Mouse (Mus musculus) pancreas, adult 10 weeks (tissue): ENCODE results near the gene Gm45785. TPM values are rescaled to one million over a fixed set of nuclear protein-coding genes. Genes with fewer than 3 reads are reported as not detected.

ENCODE experiments used
- polyA plus RNA-seq: library from polyadenylated mRNA; stranded (reverse); fragments of 350-450 nt; fragmentation: Illumina TruSeq; extraction: RNeasy Lipid Tissue Mini Kit (QIAGEN cat#74804); gene quantifications from one replicate; pipeline ENCODE4 v1.2.3, GENCODE M21; 2015; ENCODE audit warnings: low read depth, low replicate concordance; ENCODE audit not compliant: insufficient read depth

The Gm45785 gene
- not detected for polyA plus RNA-seq

GRCm38 (mm10) chr7:140855860-140856784 is at the start of gene Gm45785:
Gene Gm45785 (minus strand): TSS chr7:140856331.

GRCm38 (mm10) chr7:140900220-140900619 is 44.1 kb upstream of the Gm45785 start, which contains the start of gene Cox8b:
Gene Cox8b (minus strand): TSS chr7:140900446.

GRCm38 (mm10) chr7:140881696-140882468 is 25.8 kb upstream of the Gm45785 start, which contains the start of the genes Psmd13 and Sirt3:
Gene Psmd13 (plus strand): TSS chr7:140881968.
Gene Sirt3 (minus strand): TSS chr7:140882309.

GRCm38 (mm10) chr7:140857550-140858505 is 1.7 kb upstream of the Gm45785 start, which contains the start of gene Bet1l:
Gene Bet1l (minus strand): TSS chr7:140857577.

GRCm38 (mm10) chr7:140856785-140857549 is 836 bp upstream of the Gm45785 start, which contains the start of gene Ric8a:
Gene Ric8a (plus strand): TSS chr7:140856957.

GRCm38 (mm10) chr7:140847755-140848580 is 8.2 kb downstream of the Gm45785 start, which contains the start of gene Odf3:
Gene Odf3 (plus strand): TSS chr7:140847805.

GRCm38 (mm10) chr7:140844905-140845665 is 11.0 kb downstream of the Gm45785 start, which contains the start of gene Scgb1c1:
Gene Scgb1c1 (plus strand): TSS chr7:140845547.

GRCm38 (mm10) chr7:140834968-140835757 is 21.0 kb downstream of the Gm45785 start, which contains the start of gene Urah:
Gene Urah (plus strand): TSS chr7:140835018.

GRCm38 (mm10) chr7:140821653-140822329 is 34.3 kb downstream of the Gm45785 start, which contains the start of gene Zfp941:
Gene Zfp941 (minus strand): TSS chr7:140822178.

GRCm38 (mm10) chr7:140787406-140788052 is 68.6 kb downstream of the Gm45785 start, which contains the start of gene Syce1:
Gene Syce1 (minus strand): TSS chr7:140787852.

Other genes with a start within 250 kb of the Gm45785 start
- gene Olfr61, start 227.4 kb downstream of the Gm45785 start, polyA plus RNA-seq: not detected
- not detected for gene Olfr53, start 209.9 kb downstream of the Gm45785 start, polyA plus RNA-seq
- not detected for gene Olfr539, start 196.4 kb downstream of the Gm45785 start, polyA plus RNA-seq
- gene Olfr45, start 174.4 kb downstream of the Gm45785 start, polyA plus RNA-seq: not detected
- gene Olfr541, start 159.1 kb downstream of the Gm45785 start, polyA plus RNA-seq: not detected
- gene Cyp2e1, start 92.6 kb downstream of the Gm45785 start, polyA plus RNA-seq: 33.7 TPM
- not detected for gene Syce1, start 68.5 kb downstream of the Gm45785 start, polyA plus RNA-seq
- gene Zfp941, start 34.2 kb downstream of the Gm45785 start, polyA plus RNA-seq: 0.20 TPM
- 11.2 TPM for gene Urah, start 21.3 kb downstream of the Gm45785 start, polyA plus RNA-seq
- not detected for gene Scgb1c1, start 10.8 kb downstream of the Gm45785 start, polyA plus RNA-seq
- not detected for gene Odf3, start 8.5 kb downstream of the Gm45785 start, polyA plus RNA-seq
- 22.5 TPM for gene Ric8a, start 626 bp upstream of the Gm45785 start, polyA plus RNA-seq
- gene Bet1l, start 1.2 kb upstream of the Gm45785 start, polyA plus RNA-seq: 14.4 TPM
- 19.9 TPM for gene Psmd13, start 25.6 kb upstream of the Gm45785 start, polyA plus RNA-seq
- gene Sirt3, start 26.0 kb upstream of the Gm45785 start, polyA plus RNA-seq: 6.5 TPM
- 7.3 TPM for gene Cox8b, start 44.1 kb upstream of the Gm45785 start, polyA plus RNA-seq
- not detected for gene Nlrp6, start 64.6 kb upstream of the Gm45785 start, polyA plus RNA-seq
- gene Pgghg, start 85.1 kb upstream of the Gm45785 start, polyA plus RNA-seq: 7.4 TPM
- not detected for gene Ifitm5, start 94.0 kb upstream of the Gm45785 start, polyA plus RNA-seq
- not detected for gene Gm45717, start 99.6 kb upstream of the Gm45785 start, polyA plus RNA-seq
- gene Ifitm2, start 99.7 kb upstream of the Gm45785 start, polyA plus RNA-seq: 171 TPM
- 20.5 TPM for gene Ifitm1, start 110.9 kb upstream of the Gm45785 start, polyA plus RNA-seq
- 188 TPM for gene Ifitm3, start 154.4 kb upstream of the Gm45785 start, polyA plus RNA-seq
- not detected for gene Ifitm6, start 161.6 kb upstream of the Gm45785 start, polyA plus RNA-seq
- gene Gm17387, start 172.8 kb upstream of the Gm45785 start, polyA plus RNA-seq: not detected
- gene B4galnt4, start 204.8 kb upstream of the Gm45785 start, polyA plus RNA-seq: 0.26 TPM
- gene Pkp3, start 221.9 kb upstream of the Gm45785 start, polyA plus RNA-seq: 12.4 TPM
- gene Sigirr, start 244.2 kb upstream of the Gm45785 start, polyA plus RNA-seq: 8.7 TPM